Mouse (Mus musculus) midbrain, postnatal 0 days (tissue): Measurements from ENCODE around the gene Commd1. TPM values are rescaled to one million over a fixed set of nuclear protein-coding genes. Genes with fewer than 3 reads are reported as not detected.

ENCODE experiments used
- ATAC-seq: fragments of 200-750 bp; cut with Nextera tagmentation; 2 replicates; pipeline ENCODE4 v1.8.0; 2017; ENCODE audit warnings: moderate number of reproducible peaks, mild to moderate bottlenecking, moderate TSS enrichment, moderate library complexity; ENCODE audit not compliant: low FRiP score
- DNase-seq: peaks from one replicate; pipeline ENCODE4 v3.0.0-alpha.2; 2015; ENCODE audit warnings: low spot score
- H3K27ac ChIP-seq: fragments of 300-500 bp; sonication (generic); 2 replicates; pipeline ENCODE4 v1.5.1; 2014; ENCODE audit warnings: low read depth, mild to moderate bottlenecking, low read length, mixed read lengths
- H3K27me3 ChIP-seq: fragments of 300-500 bp; sonication (generic); 2 replicates; pipeline ENCODE4 v1.6.1; 2014; ENCODE audit warnings: low read length, control low read depth, mixed read lengths; ENCODE audit not compliant: insufficient read depth
- H3K36me3 ChIP-seq: fragments of 300-500 bp; sonication (generic); 2 replicates; pipeline ENCODE4 v1.6.1; 2014; ENCODE audit warnings: low read length, control low read depth, mixed read lengths; ENCODE audit not compliant: insufficient read depth
- H3K4me1 ChIP-seq: fragments of 300-500 bp; sonication (generic); 2 replicates; pipeline ENCODE4 v1.6.1; 2014; ENCODE audit warnings: mild to moderate bottlenecking, control low read depth, antibody characterized with exemption, low read length, mixed read lengths; ENCODE audit not compliant: insufficient read depth
- H3K4me2 ChIP-seq: fragments of 300-500 bp; sonication (generic); 2 replicates; pipeline ENCODE4 v1.6.1; 2014; ENCODE audit warnings: low read depth, mild to moderate bottlenecking, low read length, mixed read lengths; ENCODE audit not compliant: poor library complexity, severe bottlenecking
- H3K4me3 ChIP-seq: fragments of 300-500 bp; sonication (generic); 2 replicates; pipeline ENCODE4 v1.5.1; 2014; ENCODE audit warnings: low read depth, mild to moderate bottlenecking, low read length, moderate library complexity
- H3K9ac ChIP-seq: fragments of 300-500 bp; sonication (generic); replicated peaks from 2 replicates; pipeline ENCODE4 v1.6.1; 2014; ENCODE audit warnings: mild to moderate bottlenecking, low read length, moderate library complexity, mixed read lengths; ENCODE audit not compliant: poor library complexity, severe bottlenecking
- H3K9me3 ChIP-seq: fragments of 300-500 bp; sonication (generic); 2 replicates; pipeline ENCODE4 v1.6.1; 2016; ENCODE audit warnings: low read length, control low read depth
- CTCF ChIP-seq: IDR thresholded peaks from 2 replicates; pipeline ENCODE4 v1.5.1; 2016; ENCODE audit warnings: antibody characterized with exemption, mild to moderate bottlenecking
- WGBS: fragments of 180-500 bp; shearing (Covaris S2); extraction: QIAGEN DNeasy Blood & Tissue Kit; methylation state at CpG from one replicate; pipeline ENCODE4 v1.1.7; 2014; 5-methylcytosine and 5-hydroxymethylcytosine counted together
- polyA plus RNA-seq: library from polyadenylated mRNA; unstranded; fragments of >200 nt; fragmentation: Nextera tagmentation; extraction: Ambion mirVana; gene quantifications from 2 replicates; pipeline ENCODE4 v1.2.1, GENCODE M21; 2015
- total RNA-seq: library from RNA; depleted of rRNA; stranded (reverse); fragments of >200 nt; gene quantifications from 2 replicates; pipeline ENCODE4 v1.2.3, GENCODE M21; 2014

Gene Commd1
- total and polyA plus RNA-seq, 2 experiments from 2014 or later = 23.5 to 221 TPM

GRCm38 (mm10) chr11:23008181-23008823 is 26.1 kb upstream of the Commd1 start:
- DNase-seq (peak; percentile 93), ATAC-seq (peak; percentile 95)
- H3K9me3 ChIP-seq = no peaks in the 10 kb centered on the region
- H3K27ac ChIP-seq = peak overlapping the region; percentile 94
- peak overlapping the region; percentile 68 for H3K4me2 ChIP-seq
- WGBS = under 1% methylated on average over 40 of the region's 40 CpGs
- H3K4me3 ChIP-seq = peak overlapping the region; percentile 65
- H3K4me1 ChIP-seq = no peaks in the 10 kb centered on the region
- H3K27me3 ChIP-seq = no peaks in the 10 kb centered on the region
- peak overlapping the region; percentile 65 for H3K9ac ChIP-seq
- peaks cover 15% of the 10 kb centered on the region for H3K36me3 ChIP-seq
- peak; percentile 60 for TF ChIP-seq CTCF

GRCm38 (mm10) chr11:23007481-23008180 is 25.4 kb upstream of the Commd1 start, which contains the start of gene Fam161a:
TSS of gene Fam161a (plus strand) at chr11:23007531.
- under 1% methylated on average over 22 of the region's 22 CpGs for WGBS

GRCm38 (mm10) chr11:23007166-23007480 is 24.9 kb upstream of the Commd1 start:
- DNase-seq = no peak
- no peaks in the 10 kb centered on the region for H3K4me1 ChIP-seq
- H3K4me3 ChIP-seq = peak overlapping the region; percentile 65
- 4% methylated on average over 6 of the region's 6 CpGs for WGBS
- peak overlapping the region; percentile 65 for H3K9ac ChIP-seq
- no peaks in the 10 kb centered on the region for H3K27me3 ChIP-seq
- no peaks in the 10 kb centered on the region for H3K9me3 ChIP-seq
- peak; percentile 28 for ATAC-seq
- peaks cover 17% of the 10 kb centered on the region for H3K36me3 ChIP-seq
- no peak for TF ChIP-seq CTCF
- H3K27ac ChIP-seq = peak overlapping the region; percentile 94
- peak overlapping the region; percentile 68 for H3K4me2 ChIP-seq

More at GRCm38 (mm10) chr11:23007481-23008180, 25.4 kb upstream of the Commd1 start, which contains the start of gene Fam161a:
- Histone ChIP-seq H3K4me1 (no peaks in the 10 kb centered on the region), H3K9me3 (no peaks in the 10 kb centered on the region), H3K27me3 (no peaks in the 10 kb centered on the region), H3K27ac (peak within 1 kb of the TSS; percentile 94), H3K4me3 (peak within 1 kb of the TSS; percentile 65), H3K36me3 (peaks cover 16% of the 10 kb centered on the region), H3K4me2 (peak within 1 kb of the TSS; percentile 68), H3K9ac (peak within 1 kb of the TSS; percentile 65)
- TF ChIP-seq CTCF = no peak
- ATAC-seq = peak; percentile 95
- peak; percentile 98 for DNase-seq

DNA sequence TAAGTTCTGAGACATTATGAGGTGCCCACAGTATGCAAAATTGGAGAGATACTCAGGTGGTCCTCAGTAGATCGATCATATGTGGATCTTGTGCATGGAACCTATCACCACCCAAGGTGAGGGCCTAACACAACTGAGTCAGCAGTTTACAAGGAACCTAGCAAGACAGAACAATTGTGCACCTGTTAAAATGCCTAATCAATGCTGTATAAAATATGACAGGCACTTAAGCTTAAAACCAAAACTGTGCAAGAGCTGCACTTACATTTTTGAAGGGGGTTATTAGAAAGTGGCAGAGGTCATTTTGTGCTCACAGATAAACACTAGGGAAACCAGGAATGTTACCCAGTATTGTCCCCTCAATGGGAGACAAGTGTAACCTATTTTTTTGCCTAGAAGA is 23.1 kb upstream of the Commd1 start:
- no peak for TF ChIP-seq CTCF
- Histone ChIP-seq H3K4me2 (no peak overlapping the region), H3K4me1 (no peaks in the 10 kb centered on the region), H3K9ac (no peak overlapping the region), H3K36me3 (peaks cover 30% of the 10 kb centered on the region), H3K4me3 (no peak overlapping the region), H3K27ac (no peak overlapping the region), H3K9me3 (no peaks in the 10 kb centered on the region), H3K27me3 (no peaks in the 10 kb centered on the region)
- ATAC-seq (no peak), DNase-seq (no peak)
- WGBS = 95% methylated on average over 1 of the region's 1 CpGs

- no peak for TF ChIP-seq CTCF
- Histone ChIP-seq H3K9ac (no peak overlapping the region), H3K36me3 (peaks cover 61% of the 10 kb centered on the region), H3K27ac (no peak overlapping the region), H3K4me1 (no peaks in the 10 kb centered on the region), H3K4me3 (no peak overlapping the region), H3K9me3 (no peaks in the 10 kb centered on the region), H3K27me3 (no peaks in the 10 kb centered on the region), H3K4me2 (no peak overlapping the region)
- no peak for DNase-seq
- 75% methylated on average over 1 of the region's 1 CpGs for WGBS
- no peak for ATAC-seq
Measured at GRCm38 (mm10) chr11:22998308-22998707, 16.1 kb upstream of the Commd1 start.

GRCm38 (mm10) chr11:22995461-22995860 is 13.3 kb upstream of the Commd1 start:
- peaks cover 46% of the 10 kb centered on the region for H3K36me3 ChIP-seq
- no peak for DNase-seq
- no peaks in the 10 kb centered on the region for H3K27me3 ChIP-seq
- ATAC-seq = no peak
- no peak for TF ChIP-seq CTCF
- H3K27ac ChIP-seq = no peak overlapping the region
- H3K4me2 ChIP-seq = no peak overlapping the region
- peaks cover 10% of the 10 kb centered on the region; the same call in 1 of the 2 replicates for H3K4me1 ChIP-seq
- no peaks in the 10 kb centered on the region for H3K9me3 ChIP-seq
- no peak overlapping the region for H3K4me3 ChIP-seq
- 91% methylated on average over 4 of the region's 4 CpGs for WGBS
- H3K9ac ChIP-seq = no peak overlapping the region
